Mouse (Mus musculus) limb, embryonic 11.5 days (tissue): ENCODE data around the gene Grm7. TPM values are rescaled to one million over a fixed set of nuclear protein-coding genes. Genes with fewer than 3 reads are reported as not detected.
A peak's percentile ranks its signal among the peaks of the same experiment; 100 is the strongest.

Source experiments
- ATAC-seq: fragments of 200-750 bp; cut with Nextera tagmentation; 2 replicates; pipeline ENCODE4 v1.8.0; 2017; ENCODE audit warnings: low read depth; ENCODE audit not compliant: insufficient number of reproducible peaks, low FRiP score, low TSS enrichment
- DNase-seq: peaks from one replicate; pipeline ENCODE4 v3.0.0-alpha.2; 2015; ENCODE audit warnings: low spot score
- H3K27ac ChIP-seq: fragments of 300-500 bp; sonication (generic); replicated peaks from 2 replicates; pipeline ENCODE4 v1.5.1; 2014; ENCODE audit warnings: low read depth, mild to moderate bottlenecking, low read length
- H3K27me3 ChIP-seq: fragments of 300-500 bp; sonication (generic); 2 replicates; pipeline ENCODE4 v1.6.1; 2014; ENCODE audit warnings: mild to moderate bottlenecking, low read length, mixed read lengths; ENCODE audit not compliant: control insufficient read depth, insufficient read depth
- H3K36me3 ChIP-seq: fragments of 300-500 bp; sonication (generic); 2 replicates; pipeline ENCODE4 v1.6.1; 2014; ENCODE audit warnings: mild to moderate bottlenecking, low read length, moderate library complexity, mixed read lengths; ENCODE audit not compliant: control insufficient read depth, insufficient read depth
- H3K4me1 ChIP-seq: fragments of 300-500 bp; sonication (generic); 2 replicates; pipeline ENCODE4 v1.6.1; 2014; ENCODE audit warnings: low read length, mixed read lengths; ENCODE audit not compliant: control insufficient read depth, insufficient read depth
- H3K4me2 ChIP-seq: fragments of 300-500 bp; sonication (generic); 2 replicates; pipeline ENCODE4 v1.6.1; 2014; ENCODE audit warnings: low read depth, mild to moderate bottlenecking, moderate library complexity; ENCODE audit not compliant: severe bottlenecking
- H3K4me3 ChIP-seq: fragments of 300-500 bp; sonication (generic); 2 replicates; pipeline ENCODE4 v1.5.1; 2014; ENCODE audit warnings: low read depth, low read length
- H3K9ac ChIP-seq: fragments of 300-500 bp; sonication (generic); 2 replicates; pipeline ENCODE4 v1.6.1; 2014; ENCODE audit warnings: mild to moderate bottlenecking, low read length
- H3K9me3 ChIP-seq: fragments of 300-500 bp; sonication (generic); 2 replicates; pipeline ENCODE4 v1.6.1; 2016; ENCODE audit warnings: low read length; ENCODE audit not compliant: control insufficient read depth
- WGBS: fragments of 180-500 bp; shearing (Covaris S2); extraction: QIAGEN DNeasy Blood & Tissue Kit; methylation state at CpG from one replicate; pipeline ENCODE4 v1.1.7; 2014; 5-methylcytosine and 5-hydroxymethylcytosine counted together
- polyA plus RNA-seq: library from polyadenylated mRNA; unstranded; fragments of >200 nt; fragmentation: Nextera tagmentation; extraction: Ambion mirVana; gene quantifications from 2 replicates; pipeline ENCODE4 v1.2.1, GENCODE M21; 2014

Gene Grm7
- 0.04 and 0.15 TPM in 2 replicates for polyA plus RNA-seq

DNA sequence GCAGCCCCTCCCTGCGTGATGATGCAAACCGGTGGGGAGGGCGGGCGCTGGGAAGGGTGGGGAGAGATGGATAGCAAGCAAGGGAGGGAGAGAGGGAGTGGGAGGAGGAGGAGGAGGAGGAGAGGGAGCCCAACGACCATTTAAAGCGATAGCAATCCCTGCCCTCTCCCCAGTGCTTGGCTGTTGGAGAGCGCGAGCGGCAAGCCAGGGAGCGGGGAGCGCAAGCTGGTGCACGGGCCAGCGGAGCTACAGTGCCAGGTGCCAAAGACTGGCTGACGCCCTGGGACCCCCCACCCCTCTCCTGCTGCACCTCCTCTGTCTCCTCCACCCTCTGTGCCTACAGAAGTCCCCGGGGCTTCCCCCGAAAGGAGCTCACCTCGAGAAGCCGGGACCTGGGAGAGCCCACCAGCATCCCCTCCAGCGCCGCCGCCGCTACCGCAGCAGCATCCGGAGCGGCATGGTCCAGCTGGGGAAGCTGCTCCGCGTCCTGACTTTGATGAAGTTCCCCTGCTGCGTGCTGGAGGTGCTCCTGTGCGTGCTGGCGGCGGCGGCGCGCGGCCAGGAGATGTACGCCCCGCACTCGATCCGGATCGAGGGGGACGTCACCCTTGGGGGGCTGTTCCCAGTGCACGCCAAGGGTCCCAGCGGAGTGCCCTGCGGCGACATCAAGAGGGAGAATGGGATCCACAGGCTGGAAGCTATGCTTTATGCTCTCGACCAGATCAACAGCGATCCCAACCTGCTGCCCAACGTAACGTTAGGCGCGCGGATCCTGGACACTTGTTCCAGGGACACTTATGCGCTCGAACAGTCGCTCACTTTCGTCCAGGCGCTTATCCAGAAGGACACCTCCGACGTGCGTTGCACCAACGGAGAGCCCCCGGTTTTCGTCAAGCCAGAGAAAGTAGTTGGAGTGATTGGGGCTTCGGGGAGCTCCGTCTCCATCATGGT, at the start of gene Grm7:
Grm7 (plus strand) TSS at position 171 of the 951 bp plus-strand sequence.
- no peak within 1 kb of the TSS for H3K9ac ChIP-seq
- no peaks in the 10 kb centered on the region for H3K9me3 ChIP-seq

DNA sequence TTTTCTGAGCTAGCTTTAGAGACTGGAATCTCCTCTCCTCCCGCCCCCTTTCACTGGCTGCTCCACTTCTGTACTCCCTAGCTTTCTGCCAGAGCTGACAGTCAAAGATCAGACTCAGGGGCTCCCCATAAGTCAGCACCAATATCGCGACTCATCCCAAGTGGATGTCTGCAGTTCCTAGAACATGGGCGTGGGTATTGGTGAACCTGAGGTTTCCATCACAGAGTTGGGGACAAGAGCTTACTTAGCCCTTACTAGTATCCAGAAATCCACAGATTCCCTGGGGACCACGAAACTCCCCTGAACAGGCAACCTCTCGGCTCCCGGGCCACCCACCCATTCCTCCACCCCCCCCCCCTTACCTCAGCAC, 355 bp upstream of the Grm7 start:
- Histone ChIP-seq H3K27me3 (peaks cover 38% of the 10 kb centered on the region), H3K4me2 (peak overlapping the region; percentile 84), H3K4me3 (peak overlapping the region; percentile 42), H3K36me3 (no peaks in the 10 kb centered on the region), H3K27ac (no peak overlapping the region), H3K9ac (no peak overlapping the region), H3K4me1 (no peaks in the 10 kb centered on the region), H3K9me3 (no peaks in the 10 kb centered on the region)
- WGBS, result 5% methylated on average over 7 of the region's 7 CpGs
- DNase-seq (peak; percentile 21), ATAC-seq (peak; percentile 15; the same call in 1 of the 2 replicates)

More for the DNA sequence above, at the start of gene Grm7:
- H3K4me2 ChIP-seq, result peak within 1 kb of the TSS; percentile 84
- H3K4me3 ChIP-seq, result peak within 1 kb of the TSS; percentile 42
- WGBS, result 1% methylated on average over 64 of the region's 65 CpGs
- no peaks in the 10 kb centered on the region for H3K4me1 ChIP-seq
- peaks cover 38% of the 10 kb centered on the region for H3K27me3 ChIP-seq
- H3K36me3 ChIP-seq, result no peaks in the 10 kb centered on the region
- H3K27ac ChIP-seq, result no peak within 1 kb of the TSS
- peak; percentile 66 for DNase-seq
- ATAC-seq, result peak; percentile 75; the same call in 1 of the 2 replicates

DNA sequence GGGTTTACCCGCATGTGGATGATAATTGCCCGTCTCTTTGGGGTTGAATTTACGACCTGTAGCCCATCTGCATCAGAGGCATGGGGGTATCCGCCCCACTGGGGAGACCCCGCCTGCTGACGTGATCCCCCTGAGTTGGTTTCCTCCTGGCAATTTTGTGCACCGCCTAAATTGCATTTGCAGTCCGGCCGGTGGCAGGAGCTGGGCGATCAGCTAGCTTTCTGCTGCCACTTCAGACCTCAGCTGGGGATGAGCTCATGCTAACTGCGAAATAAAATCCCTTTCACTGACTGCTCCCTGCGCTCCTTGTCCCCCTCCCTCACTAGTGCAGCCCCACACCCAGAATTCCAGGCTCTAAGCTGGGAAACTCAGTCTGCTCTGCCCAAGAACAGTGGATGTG, 1.5 kb downstream of the Grm7 start:
- Histone ChIP-seq H3K27me3 (peaks cover 38% of the 10 kb centered on the region), H3K9me3 (no peaks in the 10 kb centered on the region), H3K36me3 (no peaks in the 10 kb centered on the region), H3K4me1 (no peaks in the 10 kb centered on the region), H3K27ac (no peak overlapping the region), H3K4me2 (0 out of 2 replicates have a peak overlapping the region, but pooled peaks have one; percentile 15), H3K9ac (no peak overlapping the region), H3K4me3 (no peak overlapping the region)
- whole genome bisulfite sequencing, result 1% methylated on average over 12 of the region's 12 CpGs
- peak; percentile 32 for DNase-seq
- no peak for ATAC-seq

DNA sequence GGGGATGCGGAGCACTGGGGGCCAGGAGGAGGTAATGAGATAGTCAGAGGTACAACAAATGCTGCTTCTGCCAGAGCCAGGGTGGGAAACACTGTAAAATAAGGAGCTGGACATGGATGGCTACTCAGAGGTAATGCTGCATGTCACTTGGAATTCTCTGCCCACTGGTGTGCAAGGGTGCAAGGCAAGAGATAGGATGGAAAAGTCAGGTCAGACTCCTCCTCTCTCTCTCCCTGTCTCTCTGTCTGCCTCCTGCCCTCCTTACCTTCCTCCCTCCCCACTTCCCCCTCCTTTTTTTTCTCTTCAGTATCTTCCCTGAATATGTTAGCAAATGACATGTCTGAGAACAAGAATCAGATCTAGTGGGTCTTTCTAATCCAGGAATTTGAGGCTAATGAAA, 3.8 kb downstream of the Grm7 start:
- H3K9me3 ChIP-seq, result no peaks in the 10 kb centered on the region
- no peak overlapping the region for H3K4me2 ChIP-seq
- H3K4me3 ChIP-seq, result no peak overlapping the region
- no peak overlapping the region for H3K27ac ChIP-seq
- 72% methylated on average over 1 of the region's 1 CpGs for WGBS
- no peaks in the 10 kb centered on the region for H3K36me3 ChIP-seq
- peaks cover 38% of the 10 kb centered on the region for H3K27me3 ChIP-seq
- H3K9ac ChIP-seq, result no peak overlapping the region
- H3K4me1 ChIP-seq, result no peaks in the 10 kb centered on the region
- ATAC-seq (no peak), DNase-seq (no peak)

DNA sequence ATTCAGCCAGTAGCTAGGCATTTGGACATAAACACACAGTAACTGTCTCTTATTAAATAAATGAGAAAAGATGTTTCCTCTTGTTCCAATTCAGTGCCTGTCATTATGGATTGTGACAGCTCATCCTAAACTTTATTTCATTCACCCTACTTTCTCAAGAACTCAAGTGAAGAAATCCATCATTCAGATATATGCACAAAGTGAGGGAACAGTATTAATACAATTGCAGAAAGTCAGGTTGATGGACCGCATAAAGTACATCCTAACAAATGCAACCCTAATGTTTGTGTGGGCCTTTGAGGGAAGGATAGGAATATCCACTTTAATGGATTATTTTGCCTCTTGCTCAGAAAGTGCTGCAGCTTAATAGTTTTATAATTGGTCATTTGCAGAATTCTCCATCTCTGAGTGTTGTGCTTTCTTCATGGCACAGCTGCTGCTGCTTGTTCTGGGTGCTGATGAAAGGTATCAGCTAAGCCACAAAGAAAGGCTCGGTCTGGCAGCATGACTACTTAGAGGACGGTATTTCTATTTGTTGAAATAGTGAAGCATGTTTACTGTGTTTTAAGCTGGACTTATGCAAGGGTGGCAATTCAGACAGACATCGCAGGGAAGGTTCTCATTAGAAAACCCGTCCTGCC, 8.1 kb downstream of the Grm7 start:
- H3K4me2 ChIP-seq, result no peak overlapping the region
- H3K36me3 ChIP-seq, result no peaks in the 10 kb centered on the region
- ATAC-seq (no peak), DNase-seq (no peak)
- no peaks in the 10 kb centered on the region for H3K9me3 ChIP-seq
- H3K27me3 ChIP-seq, result peaks cover under 1% of the 10 kb centered on the region; the same call in 1 of the 2 replicates
- no peaks in the 10 kb centered on the region for H3K4me1 ChIP-seq
- no peak overlapping the region for H3K4me3 ChIP-seq
- H3K27ac ChIP-seq, result no peak overlapping the region
- WGBS, result 80% methylated on average over 5 of the region's 5 CpGs
- H3K9ac ChIP-seq, result no peak overlapping the region

DNA sequence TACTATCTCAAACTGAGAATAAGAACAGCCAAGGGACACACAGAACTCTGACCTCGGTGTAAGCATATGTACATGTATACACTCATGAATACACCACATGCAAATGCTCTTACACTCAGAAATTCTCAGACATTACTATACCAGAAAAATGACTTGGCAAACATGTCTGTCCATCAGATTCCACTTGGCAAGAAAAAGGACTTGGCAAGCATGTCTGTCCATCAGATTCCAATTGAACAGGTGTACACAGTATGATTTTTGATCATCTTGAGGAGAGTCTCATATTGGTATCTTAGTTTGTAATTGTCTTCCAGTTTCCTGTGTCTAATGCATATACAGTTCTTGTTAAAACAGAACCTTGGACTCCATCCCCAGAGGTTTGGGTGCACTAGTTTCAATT, 19.1 kb downstream of the Grm7 start:
- H3K36me3 ChIP-seq, result no peaks in the 10 kb centered on the region
- no peaks in the 10 kb centered on the region for H3K9me3 ChIP-seq
- H3K9ac ChIP-seq, result no peak overlapping the region
- no peak overlapping the region for H3K4me3 ChIP-seq
- WGBS, result 95% methylated on average over 1 of the region's 1 CpGs
- no peak overlapping the region for H3K27ac ChIP-seq
- DNase-seq (no peak), ATAC-seq (no peak)
- no peaks in the 10 kb centered on the region for H3K4me1 ChIP-seq
- no peaks in the 10 kb centered on the region for H3K27me3 ChIP-seq
- no peak overlapping the region for H3K4me2 ChIP-seq

DNA sequence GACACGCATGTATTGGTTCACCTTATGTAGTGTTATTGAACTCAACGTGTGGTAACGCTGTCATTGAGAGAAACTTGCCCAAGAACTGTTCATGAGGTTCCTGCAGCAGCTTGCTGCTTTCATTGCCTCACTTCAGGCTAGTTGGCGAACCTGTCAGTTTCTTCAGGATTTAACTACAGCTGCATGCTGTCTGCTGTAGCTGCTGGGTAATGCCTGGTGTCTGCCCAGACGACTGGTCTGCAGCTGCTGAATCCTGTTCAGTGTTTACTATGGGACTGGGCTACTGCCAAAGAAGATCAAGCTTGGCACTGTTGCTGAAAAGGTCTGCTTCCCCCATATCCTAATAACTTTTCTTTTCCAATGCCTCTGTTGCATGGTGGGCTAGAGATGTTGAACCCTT, 23.1 kb downstream of the Grm7 start:
- H3K9me3 ChIP-seq, result no peaks in the 10 kb centered on the region
- no peak for DNase-seq

DNA sequence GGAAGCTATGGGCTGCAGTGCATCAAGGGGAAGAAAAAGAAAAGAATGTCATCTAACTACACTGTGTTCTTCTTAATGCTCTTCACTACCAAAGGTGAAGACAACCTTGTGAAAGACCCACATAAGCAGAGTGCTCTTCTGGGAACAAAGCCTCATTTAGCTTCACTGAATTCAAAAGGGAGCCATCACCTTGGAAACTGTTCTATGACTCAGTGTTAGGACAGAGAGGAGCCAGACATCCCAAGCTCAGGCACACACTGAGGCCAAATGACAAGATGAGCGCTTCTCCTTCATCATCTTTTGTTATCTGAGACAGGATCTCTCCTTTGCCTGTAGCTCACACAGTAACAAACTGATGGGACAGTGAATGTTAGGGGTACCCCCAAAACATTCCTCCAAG, 45.6 kb downstream of the Grm7 start:
- 73% methylated on average over 1 of the region's 1 CpGs for WGBS
- no peak for ATAC-seq

More for the DNA sequence above, 23.1 kb downstream of the Grm7 start:
- ATAC-seq, result no peak
- Histone ChIP-seq H3K27me3 (no peaks in the 10 kb centered on the region), H3K4me3 (no peak overlapping the region), H3K9ac (no peak overlapping the region), H3K4me2 (no peak overlapping the region), H3K36me3 (no peaks in the 10 kb centered on the region), H3K4me1 (no peaks in the 10 kb centered on the region), H3K27ac (no peak overlapping the region)
- WGBS, result 68% methylated on average over 5 of the region's 5 CpGs

More for the DNA sequence above, 45.6 kb downstream of the Grm7 start:
- H3K9ac ChIP-seq, result no peak overlapping the region
- H3K9me3 ChIP-seq, result no peaks in the 10 kb centered on the region
- H3K36me3 ChIP-seq, result no peaks in the 10 kb centered on the region
- no peaks in the 10 kb centered on the region for H3K27me3 ChIP-seq
- H3K4me1 ChIP-seq, result no peaks in the 10 kb centered on the region
- H3K4me3 ChIP-seq, result no peak overlapping the region
- DNase-seq, result no peak
- no peak overlapping the region for H3K27ac ChIP-seq
- no peak overlapping the region for H3K4me2 ChIP-seq
